Mouse (Mus musculus) left cerebral cortex, postnatal 14 days (tissue): Measurements from ENCODE around the gene Tyw5. TPM values are rescaled to one million over a fixed set of nuclear protein-coding genes. Genes with fewer than 3 reads are reported as not detected.

Source experiments
- DNase-seq, 2 experiments: peaks; one replicate each; pipeline ENCODE4 v3.0.0; 2021 to 2022; ENCODE audit warnings: low spot score in 2 of 2, mixed read lengths in 1 of 2
- intact Hi-C: fragments of 180-260 bp; cut with DNase I; formaldehyde crosslinking; loops from one replicate; pipeline ENCODE4 v1.15.1; 2025
- long read RNA-seq, 2 experiments: library from polyadenylated mRNA; stranded (forward); transcript quantifications; one replicate each; pipeline ENCODE4 v2.0.0; 2021
- total RNA-seq, 2 experiments: library from RNA; stranded (reverse); gene quantifications; 2 replicates each; pipeline ENCODE4 v1.2.3; 2021

Tyw5 gene
- total RNA-seq = 10 to 100 TPM; 19.1 to 21.4 TPM
- long read RNA-seq, experiment 1, transcript Tyw5-201 (8 exons, 1,398 nt) = major isoform, 7 of 11 reads
- long read RNA-seq, experiment 1, partial matches to known transcripts = 0 of 11 reads
- long read RNA-seq, experiment 1, other reads (novel, unspliced or antisense) = 0 of 11 reads
- long read RNA-seq, experiment 2, transcript Tyw5-201 (8 exons, 1,398 nt) = major isoform, 9 of 18 reads
- long read RNA-seq, experiment 2, partial matches to known transcripts = 2 of 18 reads
- long read RNA-seq, experiment 2, other reads (novel, unspliced or antisense) = 2 of 18 reads

GRCm38 (mm10) chr1:57406187-57407151, at the start of gene Tyw5, which contains the start of gene Maip1:
Tyw5 (minus strand) TSS chr1:57407101.
Maip1 (plus strand) TSS chr1:57406328.
- DNase-seq = peak; percentile 79 to 82
- intact Hi-C loops = no loop called here

DNA sequence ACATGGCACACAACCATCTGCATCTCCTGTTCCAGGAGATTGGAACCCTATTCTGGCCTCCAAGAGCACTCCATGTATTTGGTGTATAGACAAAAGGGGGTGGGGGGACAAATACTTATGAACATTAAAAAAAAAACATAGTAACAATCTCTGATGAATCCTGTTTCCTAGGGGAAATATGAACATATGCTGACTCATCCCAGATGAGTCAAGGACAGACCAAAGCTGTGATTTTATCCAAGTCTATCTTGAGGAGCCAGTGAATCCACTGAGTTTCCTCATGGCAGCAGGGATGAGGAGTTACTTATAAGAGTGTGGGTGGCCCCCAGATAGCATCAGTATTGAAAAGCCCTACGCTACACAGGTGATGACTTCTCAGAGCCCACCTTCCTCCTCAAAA, 43.3 kb upstream of the Tyw5 start:
- DNase-seq = no peak
- intact Hi-C loops = no loop called here

DNA sequence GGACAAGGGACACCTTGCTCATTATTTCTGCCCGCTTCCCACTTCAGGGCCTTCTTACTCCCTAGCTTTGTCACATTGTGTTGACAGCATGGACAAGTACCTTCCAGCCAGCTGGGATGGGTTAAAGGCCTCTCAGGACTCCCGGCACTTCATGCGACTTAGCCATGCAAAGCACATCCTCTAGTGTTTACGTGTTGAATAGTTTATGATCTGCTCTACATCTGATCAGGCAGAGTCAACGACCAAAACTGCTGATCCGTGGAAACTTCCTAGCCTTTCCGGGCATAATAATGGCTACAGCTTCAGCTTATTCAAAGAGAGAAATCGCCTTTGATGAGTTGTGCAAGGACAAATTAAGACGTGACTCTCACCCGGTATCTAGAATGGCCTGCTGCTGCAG, 38.8 kb upstream of the Tyw5 start:
- DNase-seq = no peak
- intact Hi-C loops = no loop called here

- intact Hi-C loops = no loop called here
- no peak for DNase-seq
Measured at GRCm38 (mm10) chr1:57440771-57441170, 33.9 kb upstream of the Tyw5 start.

DNA sequence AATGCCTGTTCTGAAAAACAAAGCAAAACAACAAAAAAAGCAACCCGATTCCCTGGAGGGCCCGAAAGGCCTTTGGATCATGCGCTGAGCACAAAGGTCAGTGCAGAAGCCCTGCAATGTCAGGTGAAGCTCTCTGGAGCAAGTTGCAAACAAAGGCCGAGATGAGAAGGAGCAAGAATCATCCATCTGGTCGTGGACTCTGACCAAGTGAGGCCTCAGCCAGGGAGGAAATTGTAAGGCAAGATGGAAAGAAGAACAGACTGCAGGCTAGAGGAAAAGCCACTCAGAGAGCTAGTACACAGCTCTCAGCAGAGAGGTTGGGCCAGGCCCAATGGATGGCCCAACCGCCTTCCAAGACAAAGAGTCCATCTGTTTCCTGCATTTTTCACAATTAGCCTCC, 32.1 kb upstream of the Tyw5 start:
- intact Hi-C loops = no loop called here
- no peak for DNase-seq

GRCm38 (mm10) chr1:57436954-57437353, 30.1 kb upstream of the Tyw5 start:
- peak in 1 of 2 experiments; percentile 41 for DNase-seq
- intact Hi-C loops = no loop called here

DNA sequence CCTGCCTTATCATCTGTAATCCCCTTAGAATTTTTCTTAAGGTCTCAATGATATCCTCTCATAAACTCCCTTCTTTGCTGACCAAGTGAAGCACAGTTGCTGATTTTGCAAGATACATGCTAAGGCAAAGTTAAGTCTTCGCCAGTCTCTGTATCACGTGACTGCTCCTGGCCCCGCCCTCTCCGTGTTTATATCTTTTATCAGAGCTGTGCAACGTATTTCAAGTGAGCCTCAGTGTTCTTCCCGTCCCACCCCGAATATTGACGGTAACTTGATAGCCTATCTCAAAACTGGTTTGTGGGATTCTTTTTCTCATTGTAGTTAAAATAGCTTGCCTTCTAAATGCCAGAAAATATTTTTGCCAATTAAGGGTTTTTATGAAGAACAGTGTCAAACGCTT, 29.5 kb upstream of the Tyw5 start:
- DNase-seq = no peak
- intact Hi-C loops = no loop called here

DNA sequence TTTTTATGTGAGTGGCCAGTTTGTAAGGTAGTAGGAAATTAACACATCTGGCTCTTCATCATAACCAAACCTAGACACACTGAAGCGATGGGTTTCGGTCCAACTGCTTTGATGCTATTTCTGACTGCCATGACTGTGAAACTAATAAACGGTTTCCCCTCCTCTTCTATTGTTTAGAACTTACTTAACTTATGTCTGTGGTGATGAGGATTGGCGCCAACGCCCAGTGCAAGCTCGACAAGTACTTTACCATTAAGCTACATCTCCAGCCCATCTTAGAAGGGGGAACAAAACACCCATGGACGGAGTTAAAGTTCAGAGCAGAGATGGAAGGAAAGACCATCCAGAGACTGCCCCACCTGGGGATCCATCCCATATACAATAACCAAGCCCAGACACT, 26.2 kb upstream of the Tyw5 start:
- no peak for DNase-seq
- intact Hi-C loops = no loop called here

GRCm38 (mm10) chr1:57429786-57430483, 23.0 kb upstream of the Tyw5 start:
- intact Hi-C loops = loop anchor here (2.0 to 10.0 kb wide), 7 partner anchors 345 to 862 kb away; partner anchors contain the start of genes Aox3 and Spats2l

GRCm38 (mm10) chr1:57428368-57429308, 21.7 kb upstream of the Tyw5 start:
- intact Hi-C loops = loop anchor here (2.0 to 10.0 kb wide), 6 partner anchors 504 to 864 kb away; partner anchors contain the start of gene Aox3
- DNase-seq = peak; percentile 91 to 95

More at GRCm38 (mm10) chr1:57429786-57430483, 23.0 kb upstream of the Tyw5 start:
- DNase-seq = peak; percentile 25 to 36

- intact Hi-C loops = loop anchor here (10.0 kb wide), 1 partner anchor 691 kb away; the partner anchor contains the start of gene Aox3
- DNase-seq = peak; percentile 36 to 44
Measured at GRCm38 (mm10) chr1:57423696-57424095, 16.8 kb upstream of the Tyw5 start.

DNA sequence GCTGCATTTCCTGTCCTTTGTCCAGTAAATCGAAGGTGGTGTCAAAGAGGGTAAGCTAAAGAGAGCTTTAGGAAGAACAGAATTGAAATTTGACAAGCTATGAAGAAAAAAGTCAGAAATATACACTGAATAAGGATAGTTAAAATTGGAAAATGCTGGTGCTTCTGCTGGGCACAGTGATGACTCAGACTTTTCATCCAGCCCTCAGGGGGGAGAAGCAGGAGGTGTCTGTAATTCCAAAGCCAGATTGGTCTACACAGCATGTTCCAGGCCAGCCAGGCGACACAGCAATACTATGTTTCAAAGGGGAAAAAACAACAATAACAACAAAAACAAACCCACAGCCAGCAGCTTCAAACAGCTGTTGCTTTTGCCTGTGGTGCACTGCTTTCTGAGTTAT, 6.5 kb upstream of the Tyw5 start:
- DNase-seq = no peak
- intact Hi-C loops = no loop called here

- DNase-seq = no peak
- intact Hi-C loops = no loop called here
Measured at GRCm38 (mm10) chr1:57408994-57409393, 2.1 kb upstream of the Tyw5 start.

DNA sequence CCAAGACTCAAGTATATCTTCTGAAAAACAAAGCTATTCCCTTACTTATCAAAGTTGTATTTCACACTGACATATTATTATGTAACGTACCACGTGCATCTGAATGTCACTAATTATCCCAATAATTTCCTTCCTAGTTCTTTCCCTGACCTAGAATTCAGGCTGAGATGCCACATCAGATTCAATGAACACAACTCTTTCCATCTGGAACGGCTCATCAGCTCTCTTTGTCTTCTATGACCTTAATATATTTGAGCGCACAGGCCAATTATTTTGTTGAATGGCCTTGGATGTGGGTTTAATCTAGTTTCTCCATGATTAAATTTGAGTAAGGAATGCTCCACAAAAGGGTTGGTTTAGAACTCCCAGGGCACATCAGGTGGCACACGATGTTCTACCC, 4.8 kb downstream of the Tyw5 start:
- intact Hi-C loops = no loop called here
- no peak for DNase-seq

- DNase-seq = no peak
- intact Hi-C loops = no loop called here
Measured at GRCm38 (mm10) chr1:57400877-57401276, 6.0 kb downstream of the Tyw5 start.

DNA sequence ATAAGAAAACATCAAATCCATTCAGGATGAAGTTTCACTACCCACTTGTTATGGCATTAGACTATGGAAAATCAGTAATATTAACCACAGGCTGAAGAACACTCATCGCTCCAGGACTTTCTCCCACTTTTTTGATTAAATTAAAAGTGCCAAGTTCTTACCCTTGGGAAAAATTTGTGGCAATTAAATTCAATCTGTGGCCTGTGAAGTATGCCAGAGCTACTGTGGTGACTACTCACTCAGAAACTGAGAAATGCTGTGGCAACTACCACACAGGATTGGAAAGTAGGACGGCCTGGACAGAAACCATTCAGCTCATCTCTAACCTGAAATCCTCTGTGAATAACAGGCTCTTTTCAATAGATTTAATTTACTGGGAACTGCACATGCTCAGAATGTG, 6.6 kb downstream of the Tyw5 start:
- intact Hi-C loops = no loop called here
- no peak for DNase-seq

- intact Hi-C loops = loop anchor here (2.0 kb wide), 1 partner anchor 1507 kb away; no protein-coding TSS in a partner anchor
- DNase-seq = peak; percentile 49 to 58
Measured at GRCm38 (mm10) chr1:57394051-57394450, 12.8 kb downstream of the Tyw5 start.

GRCm38 (mm10) chr1:57392417-57392816, 14.5 kb downstream of the Tyw5 start:
- DNase-seq = no peak
- intact Hi-C loops = no loop called here
